Mouse (Mus musculus) heart, postnatal 14 days (tissue): Measurements from ENCODE around the gene Rab3d. TPM values are rescaled to one million over a fixed set of nuclear protein-coding genes. Genes with fewer than 3 reads are reported as not detected.
"Not testable (repeated sequence)": the region's sequence is repeated elsewhere in the genome, so short reads cannot be mapped to it uniquely, and the experiment has no call there.

Source experiments
- DNase-seq, 2 experiments: peaks; one replicate each; pipeline ENCODE4 v3.0.0; 2021 to 2022
- intact Hi-C: fragments of 180-260 bp; cut with DNase I; formaldehyde crosslinking; loops from one replicate; pipeline ENCODE4 v1.15.1; 2025
- total RNA-seq, 2 experiments: library from RNA; stranded (reverse); gene quantifications; 2 replicates each; pipeline ENCODE4 v1.2.3; 2021

Gene Rab3d
- total RNA-seq, 2 experiments from 2014 or later, result 8.2 to 9.7 TPM

DNA sequence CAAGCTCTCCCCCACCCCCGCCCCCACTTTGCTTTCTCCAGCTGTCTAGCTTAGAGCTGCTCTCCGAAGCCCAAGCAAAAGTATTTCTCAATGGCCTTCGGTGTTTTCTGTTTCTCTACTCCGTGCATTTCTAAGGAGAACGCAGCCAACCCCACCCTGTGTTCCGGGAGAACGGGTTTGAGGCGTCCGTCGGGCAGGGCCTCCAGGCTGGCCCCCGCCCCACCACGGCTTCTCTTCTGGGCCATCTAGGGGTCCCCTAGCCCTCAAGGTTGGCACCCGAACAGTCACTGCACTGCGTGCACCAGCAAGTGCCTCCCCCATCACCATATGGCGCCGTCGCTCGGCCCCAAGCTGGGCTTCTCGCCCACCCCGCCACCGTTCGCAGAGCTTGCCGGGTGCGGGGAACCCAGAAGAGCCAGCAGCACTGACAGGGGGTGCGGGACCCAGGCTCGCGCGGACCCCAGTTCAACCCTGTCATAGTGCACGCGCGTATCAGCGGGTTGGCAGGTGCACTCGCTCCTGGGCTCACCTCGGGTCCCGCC lies 428 bp downstream of the Rab3d start:
- peak in 1 of 2 experiments; percentile 28 for DNase-seq
- intact Hi-C loops, result no loop called here

DNA sequence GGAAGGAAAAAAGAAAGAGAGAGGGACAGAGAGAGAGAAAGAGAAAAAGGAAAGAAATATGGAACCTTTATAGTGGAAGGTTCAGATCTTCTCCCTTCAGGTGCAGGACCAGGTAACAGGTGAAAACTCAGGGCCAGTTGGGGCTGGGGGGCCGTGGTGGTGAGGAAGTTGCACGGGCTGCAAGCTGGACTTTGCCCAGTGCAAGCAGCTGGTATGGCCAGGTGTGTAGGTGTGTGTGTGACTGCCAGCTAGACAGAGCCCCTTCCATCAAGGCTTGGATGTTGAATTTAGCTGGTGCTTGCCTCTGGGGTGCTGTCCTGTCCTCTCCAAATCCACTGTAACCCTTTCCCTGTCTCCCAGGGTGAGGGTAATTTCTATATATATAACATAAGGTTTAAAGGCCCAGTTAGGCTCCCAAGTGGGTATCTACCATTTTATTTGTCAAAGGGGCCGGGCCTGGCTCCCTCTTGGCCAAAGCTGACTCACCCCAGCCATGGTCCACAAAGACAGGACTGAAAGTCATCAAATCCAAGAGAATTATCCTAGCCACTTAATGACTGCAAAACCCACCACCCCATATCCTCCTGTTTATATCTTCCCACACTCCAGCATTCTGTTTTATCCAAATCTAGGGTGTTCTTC lies 1.0 kb downstream of the Rab3d start:
- DNase-seq, result no peak
- intact Hi-C loops, result no loop called here

DNA sequence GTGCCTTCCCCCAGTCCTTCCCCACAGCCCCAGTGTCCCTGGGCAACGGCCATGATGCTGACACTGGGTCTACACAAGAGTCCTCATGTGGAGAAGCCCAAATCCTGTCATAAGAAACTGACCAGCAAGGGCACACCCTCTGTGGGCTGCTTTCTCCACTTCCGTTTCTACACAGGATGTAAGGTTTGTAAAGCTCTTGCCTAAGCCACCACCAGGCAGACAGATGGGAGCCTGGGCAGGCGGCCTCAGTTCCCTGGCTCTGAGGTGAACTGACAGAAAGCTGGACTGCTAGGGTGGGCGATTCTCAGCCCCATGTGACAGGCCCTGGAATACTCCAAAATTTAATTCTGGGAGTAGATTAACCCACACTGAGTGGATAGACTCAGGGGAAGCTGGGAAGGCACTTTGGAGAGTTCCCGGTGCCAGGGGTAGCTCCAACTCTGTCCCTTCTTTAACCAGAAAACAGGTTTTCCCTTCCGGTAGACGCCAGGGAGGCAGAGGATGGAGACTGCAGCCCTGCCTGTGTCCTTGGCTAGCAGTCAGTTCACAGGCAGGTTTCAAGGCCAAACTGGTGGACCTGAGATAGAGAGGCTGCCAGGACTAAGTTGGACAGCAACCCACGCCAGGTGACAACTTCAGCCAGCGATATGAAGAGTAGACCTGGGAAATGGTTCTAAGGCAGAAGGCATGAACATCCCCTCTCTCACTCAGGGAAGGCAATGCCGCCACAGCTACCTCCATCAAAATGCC lies 8.3 kb downstream of the Rab3d start:
- intact Hi-C loops, result no loop called here
- DNase-seq, result no peak

DNA sequence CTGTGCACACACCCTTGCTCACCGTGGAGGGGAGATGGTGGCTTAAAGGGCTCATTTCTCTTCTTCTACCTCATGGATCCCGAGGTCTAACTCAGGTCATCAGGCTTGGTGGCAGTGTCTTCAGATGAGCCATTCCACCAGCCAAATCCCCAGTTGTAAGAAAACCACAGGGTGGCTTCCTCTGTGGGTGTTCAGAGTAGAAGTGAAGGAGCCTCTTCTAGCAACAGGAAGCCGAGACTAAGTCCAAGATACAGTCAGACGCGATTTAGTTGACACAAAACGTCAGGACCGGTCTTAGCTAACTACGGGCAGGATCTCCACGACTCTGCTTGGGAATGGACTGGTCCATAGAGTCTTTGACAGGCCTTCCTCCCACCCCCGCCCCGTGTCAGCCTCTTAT lies 9.8 kb downstream of the Rab3d start:
- DNase-seq, result no peak

DNA sequence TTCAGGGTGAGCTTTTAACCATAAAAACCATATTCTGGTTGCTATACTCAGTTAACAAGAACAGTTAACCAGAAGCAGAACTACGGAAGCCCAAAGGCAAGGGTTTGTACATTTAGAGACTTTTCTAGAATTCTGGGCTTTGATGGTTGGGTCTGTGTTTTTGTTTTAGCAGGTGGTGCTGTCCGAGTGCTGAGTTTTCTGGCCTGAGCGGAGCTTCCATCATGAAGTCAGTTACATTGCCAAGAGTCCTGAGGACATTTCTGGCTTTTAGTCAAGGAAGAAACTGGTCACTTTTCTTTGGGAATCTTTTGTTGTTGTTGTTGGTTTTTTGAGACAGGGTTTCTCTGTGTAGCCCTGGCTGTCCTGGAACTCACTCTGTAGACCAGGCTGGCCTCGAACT lies 14.0 kb downstream of the Rab3d start:
- intact Hi-C loops, result no loop called here
- DNase-seq, result no peak

More for the DNA sequence above, 9.8 kb downstream of the Rab3d start:
- intact Hi-C loops, result no loop called here

DNA sequence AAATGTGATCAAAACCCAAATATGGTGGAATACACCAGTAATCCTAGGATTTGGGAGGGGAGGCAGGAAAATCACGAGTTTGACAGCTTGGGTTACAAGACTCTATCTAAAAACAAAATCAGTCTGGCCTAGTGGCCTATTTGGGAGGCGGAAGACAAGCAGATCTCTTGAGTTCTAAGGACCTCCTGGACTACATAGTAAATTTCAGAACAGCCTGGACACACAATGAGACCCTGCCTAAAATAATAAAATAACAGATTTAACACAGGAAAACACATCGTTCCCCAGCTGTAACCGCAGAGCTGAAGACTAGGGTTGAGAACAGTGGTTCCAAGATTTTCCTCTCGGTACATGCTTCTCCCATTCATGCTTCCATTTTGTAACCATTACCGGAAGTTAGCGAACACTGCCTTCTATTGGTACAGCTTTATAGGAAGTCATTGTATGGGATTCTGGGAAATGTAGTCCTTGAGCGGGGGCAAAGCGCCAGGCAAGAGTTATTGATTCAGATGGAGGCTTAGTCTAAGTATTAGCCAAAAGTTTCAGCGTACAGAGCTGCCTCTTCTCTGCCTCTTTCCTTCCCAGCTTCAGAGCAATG lies 16.7 kb downstream of the Rab3d start:
- intact Hi-C loops, result no loop called here
- peak; percentile 42 to 72 for DNase-seq

DNA sequence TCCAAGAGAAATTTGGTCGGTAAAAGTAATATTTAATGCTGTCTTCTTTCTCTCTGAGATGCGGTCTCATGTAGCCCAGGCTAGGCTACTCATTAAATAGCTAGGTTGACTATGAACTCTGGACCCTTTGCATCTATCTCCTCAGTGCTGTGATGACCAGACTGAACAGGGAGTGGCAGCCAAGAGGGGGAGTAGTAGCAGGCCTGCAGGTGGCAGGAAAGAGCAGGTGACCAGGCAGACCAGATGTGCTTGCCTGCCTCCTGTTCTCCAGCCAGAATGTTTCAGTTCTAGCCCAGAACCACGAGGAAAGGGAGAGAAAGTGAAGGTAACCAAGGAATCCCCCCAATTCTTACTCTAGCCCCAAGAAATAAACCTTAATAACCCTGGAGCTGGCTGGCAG lies 28.8 kb downstream of the Rab3d start:
- intact Hi-C loops, result no loop called here

DNA sequence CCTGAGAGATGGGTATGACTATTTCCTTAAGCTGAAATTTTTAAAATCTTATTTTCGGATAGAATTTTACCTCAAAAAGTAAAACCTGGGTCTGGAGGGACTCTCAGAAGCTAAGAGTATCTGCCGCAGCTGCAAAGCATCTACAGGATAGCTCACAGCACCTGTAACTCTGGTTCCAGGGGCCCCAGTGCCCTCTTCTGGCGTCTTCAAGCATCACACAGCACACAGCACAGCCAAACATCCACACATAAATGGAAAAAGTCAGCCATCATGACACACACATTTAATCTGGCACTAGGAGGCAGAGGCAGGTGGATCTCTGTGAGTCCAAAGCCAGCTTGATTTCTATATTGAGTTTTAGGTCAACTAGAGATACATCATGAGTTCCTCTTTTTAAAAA lies 41.4 kb downstream of the Rab3d start:
- intact Hi-C loops, result no loop called here
- DNase-seq, result no peak

More for the DNA sequence above, 28.8 kb downstream of the Rab3d start:
- DNase-seq, result no peak

DNA sequence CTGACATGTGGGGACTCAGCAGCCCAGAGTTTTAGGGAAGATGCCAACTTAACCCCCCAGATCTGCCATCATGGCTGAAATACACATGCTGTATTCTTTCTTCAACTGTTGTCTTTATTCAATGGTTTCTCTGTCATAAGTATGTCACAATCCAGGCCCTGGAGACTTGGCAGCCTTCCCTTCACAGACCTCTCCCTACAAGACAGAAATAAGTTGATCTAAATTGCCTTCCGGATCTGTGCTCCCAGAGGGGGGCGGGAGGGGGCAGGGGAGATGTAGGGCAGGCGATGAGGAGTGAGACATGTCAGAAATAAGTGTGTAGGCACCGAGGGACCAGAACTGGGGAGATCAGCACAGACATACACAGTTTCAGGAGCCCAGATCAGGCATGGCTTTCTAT lies 45.8 kb downstream of the Rab3d start:
- intact Hi-C loops, result loop anchor here (5.0 kb wide), 1 partner anchor 185 kb away; no protein-coding TSS in a partner anchor

DNA sequence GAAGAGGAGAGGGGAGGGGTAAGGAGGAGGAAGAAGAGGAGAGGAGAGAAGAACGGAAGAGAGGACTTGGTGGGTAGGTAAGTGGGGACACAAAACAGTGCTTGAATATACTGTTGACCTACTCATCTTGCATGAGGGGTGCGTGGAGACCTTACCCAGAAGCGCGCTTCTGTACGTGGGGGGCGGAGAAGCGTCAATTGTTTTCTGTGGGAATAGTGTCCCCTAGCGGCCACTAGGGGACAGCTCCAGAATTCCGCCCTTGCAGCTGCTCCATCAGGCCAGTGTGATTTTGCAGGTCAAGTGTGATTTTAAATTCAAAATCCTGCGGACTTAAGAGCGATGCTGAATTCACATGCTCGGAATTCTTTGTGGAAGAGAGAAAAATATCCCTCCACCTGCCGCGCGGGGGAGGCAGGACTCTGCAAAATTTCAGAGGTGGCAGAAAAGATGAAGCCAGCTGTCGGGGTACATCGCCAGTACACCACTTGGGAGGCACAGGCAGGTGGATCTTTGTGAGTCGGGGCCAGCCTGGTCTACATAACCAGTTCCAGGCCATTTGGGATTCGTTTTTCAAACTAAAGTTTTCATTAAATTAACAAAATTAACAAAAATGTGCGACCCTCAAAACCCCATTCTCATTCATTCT lies 47.0 kb downstream of the Rab3d start:
- DNase-seq, result peak; percentile 68 to 71
- intact Hi-C loops, result loop anchor here (1.0 to 5.0 kb wide), 2 partner anchors 31 to 184 kb away; no protein-coding TSS in a partner anchor

More for the DNA sequence above, 45.8 kb downstream of the Rab3d start:
- DNase-seq, result no peak

DNA sequence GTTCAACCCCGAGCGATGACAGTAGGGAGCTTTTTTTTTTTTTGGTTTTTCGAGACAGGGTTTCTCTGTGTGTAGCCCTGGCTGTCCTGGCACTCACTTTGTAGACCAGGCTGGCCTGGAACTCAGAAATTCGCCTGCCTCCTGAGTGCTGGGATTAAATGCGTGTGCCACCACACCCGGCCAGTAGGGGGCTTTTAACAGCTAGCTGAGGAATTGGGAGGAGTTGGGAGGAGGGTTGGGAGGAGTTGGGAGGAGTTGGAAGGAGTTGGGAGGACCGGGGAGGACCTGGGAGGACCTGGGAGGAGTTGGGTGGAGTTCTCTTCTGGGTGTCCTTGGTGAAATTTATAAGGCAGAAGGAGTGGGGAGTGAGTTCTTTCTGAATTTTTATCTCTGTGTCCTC lies 48.7 kb downstream of the Rab3d start:
- DNase-seq, result peak; percentile 73 to 79
- intact Hi-C loops, result loop anchor here (1.0 kb wide), 1 partner anchor 82 kb away; no protein-coding TSS in a partner anchor

DNA sequence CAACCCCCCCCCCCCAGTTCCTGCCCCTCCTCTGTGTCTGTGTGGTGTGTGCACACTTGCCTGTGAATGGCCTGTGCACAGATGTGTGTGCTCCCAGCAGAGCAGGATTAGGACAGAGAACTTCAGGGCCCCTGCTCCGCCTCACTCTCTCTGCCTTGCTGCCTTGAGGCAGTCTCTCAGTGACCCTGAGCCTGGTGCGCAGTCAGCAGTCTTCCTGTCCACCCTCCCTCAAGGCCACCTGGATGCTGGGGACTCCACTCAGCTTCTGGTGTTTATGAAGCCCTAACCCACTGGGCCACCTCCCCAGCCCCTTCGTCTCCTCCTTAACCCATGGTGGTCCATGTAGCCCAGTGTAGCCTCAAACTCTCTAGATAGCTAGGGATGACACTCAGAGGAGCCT lies 50.3 kb downstream of the Rab3d start:
- intact Hi-C loops, result no loop called here
- DNase-seq, result no peak

DNA sequence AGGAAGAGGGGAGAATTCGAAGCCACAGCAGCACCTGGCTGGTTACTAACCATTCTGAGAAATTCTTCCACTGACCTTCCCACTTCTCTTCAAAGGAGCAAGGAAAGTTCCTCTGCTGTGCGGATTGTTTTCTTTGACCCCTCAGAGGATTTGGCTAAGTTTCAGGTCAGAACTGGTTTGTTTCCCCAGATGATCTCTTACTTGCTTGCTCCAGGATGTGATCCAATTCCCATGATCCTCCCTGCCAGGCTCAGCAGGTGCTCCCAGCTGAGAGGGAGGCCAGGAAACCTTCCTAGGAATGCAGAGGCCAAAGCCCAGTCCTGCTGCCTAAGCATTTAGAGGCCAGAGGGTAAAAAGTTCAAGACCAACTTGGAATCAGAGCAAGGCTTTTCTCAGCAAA lies 51.4 kb downstream of the Rab3d start:
- peak in 1 of 2 experiments; percentile 49 for DNase-seq
- intact Hi-C loops, result no loop called here

DNA sequence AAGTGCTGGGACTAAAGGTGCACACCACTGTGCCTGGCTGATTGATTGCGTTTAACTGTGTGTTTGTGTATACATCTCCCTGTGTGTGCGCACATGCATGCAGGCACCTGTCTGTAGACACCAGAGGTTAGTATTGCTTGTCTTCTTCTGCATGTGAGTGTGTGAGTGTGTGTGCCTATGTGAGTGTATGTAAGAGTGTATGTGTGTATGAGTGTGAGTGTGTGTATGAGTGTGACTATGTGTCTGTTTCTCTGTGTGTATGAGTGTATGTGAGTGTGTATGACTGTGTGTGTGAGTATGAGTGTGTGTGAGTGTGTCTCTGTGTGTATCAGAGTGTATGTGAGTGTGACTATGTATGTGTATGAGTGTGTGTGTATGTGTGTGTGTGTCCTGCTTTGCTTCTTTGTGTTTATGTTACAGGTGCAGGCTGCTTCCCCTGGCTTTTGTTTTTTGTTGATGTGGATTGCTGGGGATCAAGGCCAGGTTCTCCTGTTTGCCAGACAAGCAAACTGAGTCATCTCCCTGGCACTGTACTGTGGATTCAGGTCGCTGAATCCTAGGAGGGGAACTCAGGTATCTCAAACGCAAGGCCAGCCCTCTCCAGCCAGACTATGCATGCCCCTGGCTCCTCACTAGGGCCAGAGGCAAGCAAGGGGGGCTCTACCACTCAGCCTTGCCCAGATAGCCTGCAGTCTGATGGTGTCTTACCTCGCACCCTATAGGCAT lies 52.2 kb downstream of the Rab3d start:
- intact Hi-C loops, result no loop called here
- DNase-seq, result no peak

DNA sequence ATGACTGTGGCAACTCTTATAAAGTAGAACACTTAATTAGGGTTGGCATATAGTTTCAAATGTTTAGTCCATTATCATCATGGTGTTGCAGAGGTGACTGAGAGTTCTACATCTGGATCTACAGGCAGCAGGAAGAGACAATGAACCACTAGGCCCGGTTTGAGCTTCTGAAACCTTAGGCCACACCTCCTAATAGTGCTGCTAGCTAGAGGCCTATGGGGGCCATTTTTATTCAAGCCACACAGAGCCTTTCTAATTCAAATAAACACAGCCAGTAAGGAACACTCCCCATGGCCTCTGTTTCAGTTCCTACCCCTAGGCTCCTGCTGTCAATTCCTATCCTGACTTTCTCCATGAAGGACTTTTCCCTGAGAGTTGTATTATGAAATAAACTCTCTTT lies 55.8 kb downstream of the Rab3d start:
- intact Hi-C loops, result no loop called here
- DNase-seq, result no peak

DNA sequence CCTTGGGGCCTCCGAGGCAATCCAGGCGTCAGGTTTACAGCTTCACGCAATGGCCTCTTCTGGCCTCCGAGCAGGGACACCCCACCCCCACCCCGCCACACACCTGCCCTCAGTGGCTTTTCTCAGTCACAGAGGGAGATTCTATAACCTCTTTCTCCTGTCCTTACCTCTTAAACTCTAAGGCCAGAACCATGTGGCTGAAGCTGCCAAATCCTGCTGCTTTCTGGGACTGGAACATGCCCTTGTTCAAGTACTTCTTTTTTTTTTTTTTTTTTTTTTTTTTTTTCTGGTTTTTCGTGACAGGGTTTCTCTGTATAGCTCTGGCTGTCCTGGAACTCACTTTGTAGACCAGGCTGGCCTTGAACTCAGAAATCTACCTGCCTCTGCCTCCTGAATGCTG lies 57.6 kb downstream of the Rab3d start:
- intact Hi-C loops, DNase-seq: not testable (repeated sequence)

DNA sequence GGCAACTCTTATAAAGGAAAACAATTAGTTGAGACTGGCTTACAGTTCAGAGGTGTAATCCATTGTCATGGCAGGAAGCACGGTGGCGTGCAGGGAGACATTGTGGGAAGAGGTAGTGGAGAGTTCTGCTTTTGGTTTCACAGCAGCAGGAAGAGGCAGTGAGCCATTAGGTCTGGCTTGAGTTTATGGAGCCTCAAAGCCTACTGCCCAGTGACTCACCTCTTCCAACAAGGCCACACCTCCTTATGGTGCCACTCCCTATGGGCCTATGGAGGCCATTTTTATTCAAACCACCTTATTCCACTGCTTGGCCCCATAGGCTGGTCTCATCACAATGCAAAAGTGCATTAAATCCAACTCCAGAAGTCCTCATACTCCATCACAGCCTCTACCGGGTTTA lies 58.4 kb downstream of the Rab3d start:
- no peak for DNase-seq
- intact Hi-C loops, result no loop called here

DNA sequence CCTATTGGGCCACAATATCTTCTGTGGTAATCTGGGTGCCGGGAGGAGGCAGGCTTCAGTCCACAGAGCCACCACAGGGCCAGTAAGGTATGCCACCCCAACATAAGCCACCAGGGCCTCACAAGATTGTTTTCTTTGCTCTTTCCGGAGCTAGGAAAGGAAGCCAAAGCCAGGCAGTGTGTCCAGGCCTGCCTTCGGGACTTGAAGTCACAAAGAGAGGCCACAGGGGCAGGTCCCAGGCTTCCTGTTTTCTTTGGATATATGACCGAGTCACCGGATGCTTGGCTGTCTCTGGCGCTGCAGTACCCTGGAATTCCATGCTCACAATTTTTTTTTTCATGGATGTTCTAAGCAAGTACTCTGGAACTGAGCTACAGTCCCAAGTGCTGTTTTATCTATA lies 59.9 kb downstream of the Rab3d start:
- intact Hi-C loops, result no loop called here
- DNase-seq, result peak; percentile 55 to 65

DNA sequence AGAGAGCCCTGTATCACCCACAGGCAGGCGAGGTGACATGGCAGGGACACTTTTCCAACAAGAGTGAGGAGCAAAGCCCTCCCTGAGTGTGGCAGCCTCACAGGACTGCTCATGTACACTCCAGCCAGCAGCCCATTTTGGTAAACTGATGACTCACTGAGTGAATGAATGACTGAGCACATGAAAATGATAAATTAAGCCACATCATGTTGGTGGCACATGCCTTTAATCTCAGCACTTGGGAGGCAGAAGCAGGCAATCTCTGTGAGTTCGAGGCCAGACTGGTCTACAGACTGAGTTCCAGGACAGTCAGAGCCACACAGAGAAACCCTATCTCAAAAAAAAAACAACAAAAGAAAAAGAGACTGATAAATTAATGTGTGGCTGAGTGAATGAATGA lies 60.5 kb downstream of the Rab3d start:
- intact Hi-C loops, result no loop called here
- no peak for DNase-seq
